Mouse (Mus musculus): Measurements from ENCODE around the gene Bok. TPM values are rescaled to one million over a fixed set of nuclear protein-coding genes. Genes with fewer than 3 reads are reported as not detected.

Bok gene
- polyA plus RNA-seq, 1 experiment from 2014 or later = 83.3 TPM

DNA sequence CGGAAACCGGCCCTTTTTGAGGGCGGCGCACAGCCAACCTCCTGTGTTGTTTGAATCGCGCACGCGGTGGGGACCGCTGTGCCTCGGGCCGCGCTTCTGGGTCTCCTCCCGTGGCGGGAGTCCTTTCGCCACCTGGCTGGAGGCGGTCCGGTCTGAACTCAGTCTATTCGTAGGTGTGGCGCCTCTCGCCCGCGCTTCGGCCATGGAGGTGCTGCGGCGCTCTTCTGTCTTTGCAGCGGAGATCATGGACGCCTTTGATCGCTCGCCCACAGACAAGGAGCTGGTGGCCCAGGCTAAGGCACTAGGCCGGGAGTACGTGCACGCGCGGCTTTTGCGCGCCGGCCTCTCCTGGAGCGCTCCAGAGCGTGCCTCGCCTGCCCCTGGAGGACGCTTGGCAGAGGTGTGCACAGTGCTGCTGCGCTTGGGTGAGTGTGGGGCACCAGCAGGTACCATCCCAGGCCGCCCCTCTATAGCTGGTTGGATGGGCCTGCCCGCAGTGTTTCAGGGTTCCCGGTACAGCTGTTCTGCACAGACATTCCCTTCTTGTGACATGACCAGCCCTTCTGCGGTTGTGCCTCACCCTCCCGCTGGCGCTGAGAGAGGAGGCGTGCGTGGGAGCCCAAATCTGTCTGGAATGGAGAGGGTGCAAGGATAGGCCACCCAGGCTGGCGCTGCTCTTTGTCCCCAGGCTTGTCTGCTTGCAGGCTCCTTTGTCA lies 943 bp downstream of the Bok start:
- peak overlapping the region; percentile 75 for H3K9ac ChIP-seq (ENCODE audit: low read length)
- no peaks in the 10 kb centered on the region; the same call in 1 of the 2 replicates for H3K4me1 ChIP-seq (ENCODE audit: control insufficient read depth, insufficient read depth, low read length)
- H3K4me2 ChIP-seq (ENCODE audit: low read length) = peak overlapping the region; percentile 71
- ATAC-seq = peak; percentile 92
- peak overlapping the region; percentile 60 for H3K4me3 ChIP-seq (ENCODE audit: low read depth, low read length)
- no peaks in the 10 kb centered on the region for H3K9me3 ChIP-seq (replicated peaks; ENCODE audit: control insufficient read depth, low read length)
- H3K27ac ChIP-seq (ENCODE audit: low read depth, low read length) = peak overlapping the region; percentile 55
- under 1% methylated on average over 51 of the region's 51 CpGs for WGBS
- peaks cover 16% of the 10 kb centered on the region; the same call in 1 of the 2 replicates for H3K36me3 ChIP-seq (ENCODE audit: control insufficient read depth, insufficient read depth, low read length)
- peak; percentile 89 for DNase-seq (ENCODE audit: low spot score)
- H3K27me3 ChIP-seq (replicated peaks; ENCODE audit: control insufficient read depth, insufficient read depth, low read length) = no peaks in the 10 kb centered on the region; the same call in 1 of the 2 replicates

DNA sequence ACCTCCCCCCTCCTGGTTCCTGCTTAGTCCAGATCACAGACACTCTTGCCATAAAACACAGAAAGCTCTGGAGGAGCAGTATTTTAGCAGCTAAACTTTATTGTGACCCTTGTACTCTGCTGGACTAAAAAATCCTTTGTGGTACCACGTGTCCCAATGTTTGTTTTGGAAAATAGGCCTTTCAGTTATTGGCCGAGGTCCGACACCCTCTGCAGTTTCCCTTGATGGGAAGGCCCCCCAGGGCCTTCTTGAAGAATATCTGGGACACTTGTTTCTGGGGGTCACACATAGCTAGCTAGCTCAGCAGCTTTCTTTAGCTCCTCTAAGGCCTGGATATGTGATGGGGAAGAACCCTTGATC lies 1.5 kb downstream of the Bok start:
- Histone ChIP-seq H3K27ac (ENCODE audit: low read depth, low read length) (peak overlapping the region; percentile 55), H3K9me3 (replicated peaks; ENCODE audit: control insufficient read depth, low read length) (no peaks in the 10 kb centered on the region), H3K36me3 (ENCODE audit: control insufficient read depth, insufficient read depth, low read length) (peaks cover 19% of the 10 kb centered on the region; the same call in 1 of the 2 replicates), H3K4me2 (ENCODE audit: low read length) (peak overlapping the region; percentile 71), H3K4me1 (ENCODE audit: control insufficient read depth, insufficient read depth, low read length) (no peaks in the 10 kb centered on the region; the same call in 1 of the 2 replicates), H3K9ac (ENCODE audit: low read length) (peak overlapping the region; percentile 75), H3K27me3 (replicated peaks; ENCODE audit: control insufficient read depth, insufficient read depth, low read length) (no peaks in the 10 kb centered on the region; the same call in 1 of the 2 replicates), H3K4me3 (ENCODE audit: low read depth, low read length) (peak overlapping the region; percentile 60)
- no peak for ATAC-seq
- WGBS = 30% methylated on average over 3 of the region's 3 CpGs
- DNase-seq (ENCODE audit: low spot score) = no peak

GRCm38 (mm10) chr1:93688154-93688553 lies 2.7 kb downstream of the Bok start:
- WGBS = 81% methylated on average over 8 of the region's 8 CpGs
- DNase-seq (ENCODE audit: low spot score) = peak; percentile 27
- H3K4me2 ChIP-seq (ENCODE audit: low read length) = no peak overlapping the region

DNA sequence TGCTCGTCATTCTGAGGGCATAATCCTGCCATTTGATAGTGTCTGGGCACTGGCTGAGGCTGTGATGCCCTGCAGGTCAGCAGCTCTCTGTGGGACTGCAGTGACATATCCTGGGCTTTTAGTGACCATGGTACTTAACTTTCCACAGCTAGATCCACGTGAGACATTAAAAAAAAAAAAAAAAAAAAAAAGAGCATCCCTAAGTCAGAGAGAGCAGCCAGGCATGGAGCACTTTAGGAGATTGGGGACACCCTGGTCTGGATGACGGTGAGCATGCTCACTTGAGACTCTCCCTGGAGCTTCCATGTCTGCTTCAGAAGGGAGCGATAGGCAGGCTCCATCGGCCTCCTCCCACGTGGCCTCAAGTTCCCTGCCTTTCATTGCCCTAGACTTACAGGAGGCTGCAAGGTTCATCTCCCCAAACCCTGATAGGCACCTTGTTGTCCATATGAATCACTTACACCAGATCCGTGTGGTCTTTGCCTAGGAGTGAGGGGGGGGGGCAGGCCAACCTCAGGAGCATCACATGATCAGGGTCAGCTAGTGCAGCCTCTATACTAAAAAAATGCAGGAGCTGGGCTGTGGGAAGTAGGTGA lies 4.5 kb downstream of the Bok start:
- 81% methylated on average over 7 of the region's 7 CpGs for WGBS
- H3K36me3 ChIP-seq (ENCODE audit: control insufficient read depth, insufficient read depth, low read length) = peaks cover 30% of the 10 kb centered on the region
- H3K27me3 ChIP-seq (replicated peaks; ENCODE audit: control insufficient read depth, insufficient read depth, low read length) = no peaks in the 10 kb centered on the region
- no peak overlapping the region for H3K27ac ChIP-seq (ENCODE audit: low read depth, low read length)
- no peak overlapping the region for H3K4me2 ChIP-seq (ENCODE audit: low read length)
- ATAC-seq = no peak
- no peak overlapping the region for H3K9ac ChIP-seq (ENCODE audit: low read length)
- no peaks in the 10 kb centered on the region for H3K9me3 ChIP-seq (replicated peaks; ENCODE audit: control insufficient read depth, low read length)
- no peak for DNase-seq (ENCODE audit: low spot score)
- no peaks in the 10 kb centered on the region; the same call in 1 of the 2 replicates for H3K4me1 ChIP-seq (ENCODE audit: control insufficient read depth, insufficient read depth, low read length)
- no peak overlapping the region for H3K4me3 ChIP-seq (ENCODE audit: low read depth, low read length)

More at GRCm38 (mm10) chr1:93688154-93688553, 2.7 kb downstream of the Bok start:
- Histone ChIP-seq H3K9me3 (replicated peaks; ENCODE audit: control insufficient read depth, low read length) (no peaks in the 10 kb centered on the region), H3K9ac (ENCODE audit: low read length) (no peak overlapping the region), H3K36me3 (ENCODE audit: control insufficient read depth, insufficient read depth, low read length) (peaks cover 22% of the 10 kb centered on the region; the same call in 1 of the 2 replicates), H3K4me1 (ENCODE audit: control insufficient read depth, insufficient read depth, low read length) (no peaks in the 10 kb centered on the region; the same call in 1 of the 2 replicates), H3K27ac (ENCODE audit: low read depth, low read length) (no peak overlapping the region), H3K4me3 (ENCODE audit: low read depth, low read length) (no peak overlapping the region), H3K27me3 (replicated peaks; ENCODE audit: control insufficient read depth, insufficient read depth, low read length) (no peaks in the 10 kb centered on the region; the same call in 1 of the 2 replicates)
- no peak for ATAC-seq

GRCm38 (mm10) chr1:93691106-93691505 lies 5.6 kb downstream of the Bok start:
- Histone ChIP-seq H3K4me3 (ENCODE audit: low read depth, low read length) (no peak overlapping the region), H3K36me3 (ENCODE audit: control insufficient read depth, insufficient read depth, low read length) (peaks cover 39% of the 10 kb centered on the region), H3K27me3 (replicated peaks; ENCODE audit: control insufficient read depth, insufficient read depth, low read length) (no peaks in the 10 kb centered on the region), H3K9me3 (replicated peaks; ENCODE audit: control insufficient read depth, low read length) (no peaks in the 10 kb centered on the region), H3K4me2 (ENCODE audit: low read length) (no peak overlapping the region), H3K9ac (ENCODE audit: low read length) (no peak overlapping the region), H3K27ac (ENCODE audit: low read depth, low read length) (no peak overlapping the region), H3K4me1 (ENCODE audit: control insufficient read depth, insufficient read depth, low read length) (no peaks in the 10 kb centered on the region; the same call in 1 of the 2 replicates)
- WGBS = 93% methylated on average over 8 of the region's 8 CpGs
- no peak for ATAC-seq
- DNase-seq (ENCODE audit: low spot score) = no peak

DNA sequence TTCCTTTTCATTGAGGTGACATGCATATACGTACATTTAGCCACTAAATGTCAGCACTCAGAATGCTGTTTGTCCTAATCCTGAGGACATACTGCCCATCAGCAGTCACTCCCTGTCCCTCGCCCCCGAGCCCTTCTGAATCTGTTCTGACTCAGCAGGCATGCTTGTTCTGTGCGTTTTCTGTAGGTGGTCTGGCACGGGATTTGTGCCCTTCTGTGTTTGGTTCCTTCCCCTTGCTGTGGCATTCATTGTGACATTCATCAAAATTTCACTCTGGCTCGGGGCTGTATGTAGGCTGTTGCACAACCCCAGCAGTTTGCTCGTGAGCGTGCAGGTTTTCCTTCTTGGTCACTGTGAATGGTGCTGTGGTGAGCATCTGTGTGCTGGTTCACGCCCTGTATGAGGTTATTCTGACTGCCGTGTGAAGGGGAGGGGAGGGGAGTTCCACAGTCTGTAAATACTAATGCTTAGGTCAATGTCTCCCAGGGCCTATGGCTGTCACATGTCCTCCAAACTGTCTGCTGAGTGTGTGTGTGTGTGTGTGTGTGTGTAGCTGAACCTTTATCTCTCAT lies 6.4 kb downstream of the Bok start:
- DNase-seq (ENCODE audit: low spot score) (no peak), ATAC-seq (no peak)
- Histone ChIP-seq H3K27ac (ENCODE audit: low read depth, low read length) (no peak overlapping the region), H3K9me3 (replicated peaks; ENCODE audit: control insufficient read depth, low read length) (no peaks in the 10 kb centered on the region), H3K27me3 (replicated peaks; ENCODE audit: control insufficient read depth, insufficient read depth, low read length) (no peaks in the 10 kb centered on the region), H3K4me1 (ENCODE audit: control insufficient read depth, insufficient read depth, low read length) (no peaks in the 10 kb centered on the region; the same call in 1 of the 2 replicates), H3K9ac (ENCODE audit: low read length) (no peak overlapping the region), H3K36me3 (ENCODE audit: control insufficient read depth, insufficient read depth, low read length) (peaks cover 43% of the 10 kb centered on the region), H3K4me2 (ENCODE audit: low read length) (no peak overlapping the region), H3K4me3 (ENCODE audit: low read depth, low read length) (no peak overlapping the region)
- 73% methylated on average over 10 of the region's 10 CpGs for WGBS

DNA sequence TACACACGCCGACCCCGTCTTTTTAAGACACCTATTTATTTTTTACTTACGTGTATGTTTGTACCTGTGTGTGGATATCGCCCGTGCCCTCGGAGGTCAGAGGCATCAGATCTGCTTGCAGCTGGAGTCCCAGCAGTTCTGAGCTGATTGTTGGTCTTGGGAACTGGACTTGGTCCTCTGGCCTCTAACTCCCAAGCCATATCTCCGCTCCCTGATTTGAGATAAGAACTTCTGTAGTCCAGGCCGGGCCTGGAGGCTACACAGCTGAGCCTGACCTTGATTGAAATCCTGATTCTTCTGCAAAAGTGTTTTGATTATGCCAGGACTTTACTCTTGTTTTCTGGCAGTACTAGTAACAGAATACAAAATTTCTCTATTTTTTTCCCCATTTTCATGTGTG lies 7.3 kb downstream of the Bok start:
- Histone ChIP-seq H3K4me2 (ENCODE audit: low read length) (no peak overlapping the region), H3K36me3 (ENCODE audit: control insufficient read depth, insufficient read depth, low read length) (peaks cover 43% of the 10 kb centered on the region), H3K27ac (ENCODE audit: low read depth, low read length) (no peak overlapping the region), H3K27me3 (replicated peaks; ENCODE audit: control insufficient read depth, insufficient read depth, low read length) (no peaks in the 10 kb centered on the region), H3K9ac (ENCODE audit: low read length) (no peak overlapping the region), H3K4me3 (ENCODE audit: low read depth, low read length) (no peak overlapping the region), H3K4me1 (ENCODE audit: control insufficient read depth, insufficient read depth, low read length) (no peaks in the 10 kb centered on the region), H3K9me3 (replicated peaks; ENCODE audit: control insufficient read depth, low read length) (no peaks in the 10 kb centered on the region)
- ATAC-seq (no peak), DNase-seq (ENCODE audit: low spot score) (no peak)
- 98% methylated on average over 9 of the region's 9 CpGs for WGBS

GRCm38 (mm10) chr1:93693502-93693901 lies 8.0 kb downstream of the Bok start:
- Histone ChIP-seq H3K27ac (ENCODE audit: low read depth, low read length) (no peak overlapping the region), H3K9me3 (replicated peaks; ENCODE audit: control insufficient read depth, low read length) (no peaks in the 10 kb centered on the region), H3K4me1 (ENCODE audit: control insufficient read depth, insufficient read depth, low read length) (no peaks in the 10 kb centered on the region), H3K4me2 (ENCODE audit: low read length) (no peak overlapping the region), H3K36me3 (ENCODE audit: control insufficient read depth, insufficient read depth, low read length) (peaks cover 43% of the 10 kb centered on the region), H3K9ac (ENCODE audit: low read length) (no peak overlapping the region), H3K27me3 (replicated peaks; ENCODE audit: control insufficient read depth, insufficient read depth, low read length) (no peaks in the 10 kb centered on the region), H3K4me3 (ENCODE audit: low read depth, low read length) (no peak overlapping the region)
- ATAC-seq = no peak
- 91% methylated on average over 3 of the region's 3 CpGs for WGBS
- no peak for DNase-seq (ENCODE audit: low spot score)

GRCm38 (mm10) chr1:93693943-93694342 lies 8.5 kb downstream of the Bok start:
- Histone ChIP-seq H3K36me3 (ENCODE audit: control insufficient read depth, insufficient read depth, low read length) (peaks cover 43% of the 10 kb centered on the region), H3K4me1 (ENCODE audit: control insufficient read depth, insufficient read depth, low read length) (no peaks in the 10 kb centered on the region), H3K4me3 (ENCODE audit: low read depth, low read length) (no peak overlapping the region), H3K27ac (ENCODE audit: low read depth, low read length) (no peak overlapping the region), H3K4me2 (ENCODE audit: low read length) (no peak overlapping the region), H3K9me3 (replicated peaks; ENCODE audit: control insufficient read depth, low read length) (no peaks in the 10 kb centered on the region), H3K9ac (ENCODE audit: low read length) (no peak overlapping the region), H3K27me3 (replicated peaks; ENCODE audit: control insufficient read depth, insufficient read depth, low read length) (no peaks in the 10 kb centered on the region)
- ATAC-seq (no peak), DNase-seq (ENCODE audit: low spot score) (no peak)
- 96% methylated on average over 10 of the region's 10 CpGs for WGBS
